Mouse (Mus musculus) G1E (cell line): ENCODE results near the gene Wwc1. TPM values are rescaled to one million over a fixed set of nuclear protein-coding genes. Genes with fewer than 3 reads are reported as not detected.

Experiments used
- ATAC-seq: 2 replicates; pipeline ENCODE4 v1.8.0; 2016; ENCODE audit warnings: mild to moderate bottlenecking; ENCODE audit not compliant: insufficient number of reproducible peaks, poor library complexity, low FRiP score, severe bottlenecking; ENCODE audit errors: extremely low read depth
- DNase-seq: peaks from one replicate; pipeline ENCODE4 v3.0.0; 2012; ENCODE audit warnings: low spot score
- H3K27me3 ChIP-seq: 2 replicates; pipeline ENCODE4 v1.6.1; 2012; ENCODE audit warnings: mild to moderate bottlenecking, low read length, inconsistent platforms; ENCODE audit not compliant: insufficient read depth
- H3K36me3 ChIP-seq: replicated peaks from 2 replicates; pipeline ENCODE3; 2012; ENCODE audit warnings: mild to moderate bottlenecking, inconsistent platforms
- H3K4me1 ChIP-seq: 2 replicates; pipeline ENCODE4 v1.6.1; 2012; ENCODE audit warnings: low read depth, low read length, inconsistent platforms, mixed read lengths; ENCODE audit not compliant: insufficient read depth
- H3K4me3 ChIP-seq: 2 replicates; pipeline ENCODE4 v1.5.1; 2012; ENCODE audit warnings: low read depth, mild to moderate bottlenecking, inconsistent platforms, low read length, moderate library complexity, mixed read lengths
- H3K9me3 ChIP-seq: replicated peaks from 2 replicates; pipeline ENCODE4 v1.6.1; 2012; ENCODE audit warnings: inconsistent platforms
- CTCF ChIP-seq: IDR thresholded peaks from 2 replicates; pipeline ENCODE4 v1.5.1; 2012; ENCODE audit warnings: low read depth, low read length, inconsistent platforms, mixed read lengths
- GATA1 ChIP-seq: IDR thresholded peaks from 2 replicates; pipeline ENCODE4 v1.6.1; 2012; ENCODE audit warnings: borderline replicate concordance, low read length, inconsistent platforms, mixed read lengths
- GATA2 ChIP-seq: IDR thresholded peaks from 2 replicates; pipeline ENCODE4 v1.6.1; 2012; ENCODE audit warnings: low read depth, low read length, inconsistent platforms, borderline replicate concordance
- POLR2AphosphoS5 ChIP-seq: IDR thresholded peaks from 2 replicates; pipeline ENCODE4 v1.6.1; 2012; ENCODE audit warnings: low read depth, low read length, inconsistent platforms; ENCODE audit not compliant: insufficient replicate concordance
- TAL1 ChIP-seq: conservative IDR thresholded peaks from 2 replicates; pipeline ENCODE4 v1.6.1; 2012; ENCODE audit warnings: low read depth, low read length, inconsistent platforms, mixed read lengths
- polyA plus RNA-seq: library from polyadenylated mRNA; stranded (reverse); fragments of >175 nt; gene quantifications from 2 replicates; pipeline ENCODE4 v1.2.3, GENCODE M21; 2012
- total RNA-seq, 2 experiments: library from RNA; stranded (forward) in 1 of 2; stranded (reverse) in 1 of 2; fragments of 200-1000 nt in 1 of 2; fragments of >200 nt in 1 of 2; fragmentation: Nextera tagmentation in 1 of 2; gene quantifications; 2 replicates each; pipeline ENCODE4 v1.2.3; 2014 to 2017

The Wwc1 gene
- total and polyA plus RNA-seq, 3 experiments, result 0.01 to 0.22 TPM; not detected in 1

- ATAC-seq, result no peak
- TF ChIP-seq POLR2AphosphoS5 (no peak), CTCF (no peak), GATA1 (no peak)
- H3K4me3 ChIP-seq, result no peak overlapping the region
- H3K36me3 ChIP-seq, result no peaks in the 10 kb centered on the region
- DNase-seq, result no peak
- H3K9me3 ChIP-seq, result peaks cover 45% of the 10 kb centered on the region
- no peaks in the 10 kb centered on the region for H3K27me3 ChIP-seq
- H3K4me1 ChIP-seq, result no peaks in the 10 kb centered on the region
Observed at GRCm38 (mm10) chr11:35878559-35878897, 101.8 kb downstream of the Wwc1 start.

GRCm38 (mm10) chr11:35877651-35878558 lies 102.4 kb downstream of the Wwc1 start:
- ATAC-seq (no peak), DNase-seq (no peak)
- TF ChIP-seq GATA1 (no peak), POLR2AphosphoS5 (no peak), CTCF (no peak), TAL1 (no peak)
- H3K4me1 ChIP-seq, result no peaks in the 10 kb centered on the region
- peaks cover 45% of the 10 kb centered on the region for H3K9me3 ChIP-seq
- H3K36me3 ChIP-seq, result no peaks in the 10 kb centered on the region
- no peaks in the 10 kb centered on the region for H3K27me3 ChIP-seq
- H3K4me3 ChIP-seq, result no peak overlapping the region

- no peak for ATAC-seq
- Histone ChIP-seq H3K9me3 (peaks cover 51% of the 10 kb centered on the region), H3K4me1 (no peaks in the 10 kb centered on the region), H3K27me3 (no peaks in the 10 kb centered on the region), H3K36me3 (no peaks in the 10 kb centered on the region), H3K4me3 (no peak overlapping the region)
- TF ChIP-seq POLR2AphosphoS5, result no peak
- TF ChIP-seq TAL1, result no peak
- TF ChIP-seq GATA1, result no peak
- TF ChIP-seq CTCF, result no peak
- TF ChIP-seq GATA2, result no peak
- DNase-seq, result no peak
Observed at GRCm38 (mm10) chr11:35873624-35874244, 106.6 kb downstream of the Wwc1 start.

- Histone ChIP-seq H3K27me3 (no peaks in the 10 kb centered on the region; the same call in 1 of the 2 replicates), H3K36me3 (no peaks in the 10 kb centered on the region), H3K4me1 (no peaks in the 10 kb centered on the region), H3K4me3 (no peak overlapping the region), H3K9me3 (peaks cover 40% of the 10 kb centered on the region)
- TF ChIP-seq POLR2AphosphoS5, result no peak
- TF ChIP-seq CTCF, result no peak
- no peak for TF ChIP-seq GATA2
- TF ChIP-seq TAL1, result no peak
- TF ChIP-seq GATA1, result no peak
- ATAC-seq, result no peak
- DNase-seq, result no peak
Observed at GRCm38 (mm10) chr11:35870961-35871360, 109.4 kb downstream of the Wwc1 start.

GRCm38 (mm10) chr11:35866140-35866539 lies 114.2 kb downstream of the Wwc1 start:
- ATAC-seq (no peak), DNase-seq (no peak)
- peaks cover 35% of the 10 kb centered on the region for H3K9me3 ChIP-seq
- no peaks in the 10 kb centered on the region for H3K4me1 ChIP-seq
- H3K4me3 ChIP-seq, result no peak overlapping the region
- H3K27me3 ChIP-seq, result no peaks in the 10 kb centered on the region; the same call in 1 of the 2 replicates
- no peaks in the 10 kb centered on the region for H3K36me3 ChIP-seq
- no peak for TF ChIP-seq POLR2AphosphoS5
- TF ChIP-seq TAL1, result no peak
- TF ChIP-seq GATA2, result no peak
- TF ChIP-seq CTCF, result no peak
- TF ChIP-seq GATA1, result no peak

GRCm38 (mm10) chr11:35864981-35865604 lies 115.2 kb downstream of the Wwc1 start:
- H3K4me1 ChIP-seq, result no peaks in the 10 kb centered on the region
- no peak for DNase-seq
- H3K9me3 ChIP-seq, result peaks cover 31% of the 10 kb centered on the region
- no peak for ATAC-seq
- H3K36me3 ChIP-seq, result no peaks in the 10 kb centered on the region
- TF ChIP-seq GATA1, result no peak
- no peak for TF ChIP-seq TAL1
- no peak for TF ChIP-seq CTCF
- no peak for TF ChIP-seq POLR2AphosphoS5
- TF ChIP-seq GATA2, result no peak
- H3K27me3 ChIP-seq, result no peaks in the 10 kb centered on the region; the same call in 1 of the 2 replicates
- no peak overlapping the region for H3K4me3 ChIP-seq
